Mouse (Mus musculus) lung, postnatal 4 days (tissue): ENCODE results near the gene Kdm5a.

Experiments
- DNase-seq, 2 experiments: peaks; one replicate each; pipeline ENCODE4 v3.0.0; 2021

The Kdm5a gene

GRCm38 (mm10) chr6:120363688-120364522 is at the start of gene Kdm5a, which contains the start of gene Ccdc77:
TSS of gene Kdm5a (plus strand) at chr6:120364124.
TSS of gene Ccdc77 (minus strand) at chr6:120364374.
- DNase-seq = peak; percentile 93 to 95

DNA sequence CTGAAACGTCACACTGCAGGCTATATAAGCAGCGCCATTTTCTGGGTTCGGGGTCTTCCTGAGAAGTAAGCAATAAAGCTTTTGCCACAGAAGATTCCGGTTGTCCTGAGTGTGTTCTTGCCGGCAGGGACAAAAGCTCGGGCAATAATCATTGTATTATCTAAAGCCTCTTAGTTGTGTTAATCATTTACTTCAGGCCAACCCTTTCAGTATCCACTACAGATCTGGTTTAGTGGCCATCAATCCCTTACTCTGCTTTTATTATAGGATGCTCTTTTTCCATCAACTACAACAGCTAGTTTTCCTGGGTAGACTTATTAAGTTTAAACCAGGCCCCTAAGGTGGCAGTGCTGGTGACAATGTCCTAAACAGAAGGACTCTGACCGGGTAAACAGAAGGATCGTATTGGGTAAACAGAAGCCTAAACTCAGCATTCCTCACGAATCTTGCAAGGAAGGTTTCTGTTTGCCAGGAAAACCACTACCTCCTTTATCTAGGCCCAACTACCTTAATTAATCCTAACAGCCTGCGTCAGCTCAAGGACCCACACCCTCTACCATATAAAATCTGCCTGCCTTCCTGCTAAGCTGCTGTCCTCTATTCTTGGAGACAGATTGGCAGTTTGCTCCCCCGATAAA is 45.5 kb upstream of the Kdm5a start:
- DNase-seq = no peak

DNA sequence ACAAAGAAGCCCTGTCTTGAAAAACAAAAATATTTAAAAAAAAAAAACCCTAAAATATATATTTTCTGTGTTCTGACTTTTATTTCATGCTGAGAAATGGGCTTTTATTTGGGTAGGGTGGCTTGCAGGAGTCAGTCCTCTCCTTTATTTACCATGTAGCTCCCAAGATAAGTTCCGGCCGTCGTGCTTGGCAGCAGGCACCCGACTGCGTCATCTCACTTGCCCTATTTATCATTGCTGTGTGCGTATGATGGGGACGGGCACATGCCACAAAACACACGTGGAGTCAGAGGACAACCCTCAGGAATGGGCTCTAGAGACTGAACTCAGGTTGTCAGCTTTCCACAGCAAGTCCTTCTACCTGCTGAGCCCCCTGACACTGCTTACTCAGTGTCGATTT is 44.8 kb upstream of the Kdm5a start:
- peak in 1 of 2 experiments; percentile 6 for DNase-seq

DNA sequence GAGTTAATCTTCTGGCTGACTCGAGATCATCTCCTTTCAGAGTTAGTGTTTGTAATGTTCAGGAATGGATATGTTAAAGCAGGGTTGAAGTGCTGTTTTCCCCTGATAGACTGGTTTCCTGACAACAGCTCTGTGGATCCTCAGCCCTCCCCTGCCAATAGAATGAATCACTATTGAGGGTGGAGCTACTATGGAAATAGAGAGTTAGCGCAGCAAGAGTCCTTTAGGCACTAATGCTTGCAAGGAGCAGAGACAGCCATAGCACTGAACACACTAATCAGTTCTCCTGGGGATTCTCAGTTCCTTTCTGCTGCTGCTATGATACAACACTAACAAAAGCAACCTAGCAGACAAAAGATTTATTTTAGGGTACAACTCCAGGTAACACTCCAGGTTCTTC is 43.6 kb upstream of the Kdm5a start:
- no peak for DNase-seq

DNA sequence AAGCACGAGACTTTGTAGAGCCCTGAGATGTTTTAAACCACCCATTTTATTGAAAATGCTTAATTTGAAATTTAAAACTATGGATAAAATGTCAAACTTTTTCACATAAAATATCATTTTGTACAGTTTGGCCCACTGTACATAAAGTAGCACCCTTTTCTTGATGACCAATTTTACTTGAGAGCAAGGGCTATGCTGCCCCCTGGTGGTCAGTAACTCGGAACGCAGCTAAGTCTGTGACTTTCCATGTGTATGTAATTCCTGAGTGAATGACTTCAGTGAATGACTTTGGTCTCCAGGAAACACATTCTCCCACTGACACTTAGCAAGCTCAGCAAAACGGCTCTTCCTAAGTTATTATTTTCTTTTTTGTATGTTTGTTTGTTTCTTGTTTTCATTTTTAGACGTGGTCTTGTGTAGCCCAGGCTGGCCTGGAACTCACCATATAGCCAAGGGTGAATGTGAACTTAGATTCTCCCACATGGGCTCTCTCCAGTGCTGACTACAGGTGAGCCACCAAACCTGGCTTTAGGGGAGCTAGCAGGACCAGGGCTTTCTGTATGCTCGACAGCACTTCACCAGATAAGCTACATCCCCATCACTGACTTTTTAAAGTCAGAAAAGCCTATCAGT is 39.5 kb upstream of the Kdm5a start:
- DNase-seq = peak; percentile 29 to 73

- DNase-seq = no peak
These were observed 31.6 kb upstream of the Kdm5a start for GRCm38 (mm10) chr6:120332351-120332750.

GRCm38 (mm10) chr6:120343992-120344391 is 19.9 kb upstream of the Kdm5a start:
- no peak for DNase-seq

DNA sequence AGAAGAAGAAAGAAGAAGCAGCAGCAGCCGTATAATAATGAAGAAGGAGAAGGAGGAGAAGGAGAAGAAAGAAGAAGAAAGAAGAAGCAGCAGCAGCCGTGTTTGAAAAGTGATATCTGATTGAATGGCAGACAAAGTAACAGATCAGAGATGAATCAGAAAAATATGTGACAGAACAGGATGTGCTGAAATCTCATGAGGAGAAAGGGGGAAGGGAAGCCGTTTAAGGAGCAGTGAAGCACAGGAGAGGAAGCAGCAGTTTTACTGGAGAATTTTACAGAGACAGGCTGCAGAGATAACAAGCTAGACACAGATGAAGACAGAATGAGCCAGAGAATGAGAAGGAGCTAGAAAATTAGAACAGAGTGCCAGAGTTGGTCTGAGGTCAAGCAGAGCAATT is 14.9 kb upstream of the Kdm5a start:
- DNase-seq = no peak

- no peak for DNase-seq
These were observed 7.4 kb upstream of the Kdm5a start for GRCm38 (mm10) chr6:120356478-120356877.

DNA sequence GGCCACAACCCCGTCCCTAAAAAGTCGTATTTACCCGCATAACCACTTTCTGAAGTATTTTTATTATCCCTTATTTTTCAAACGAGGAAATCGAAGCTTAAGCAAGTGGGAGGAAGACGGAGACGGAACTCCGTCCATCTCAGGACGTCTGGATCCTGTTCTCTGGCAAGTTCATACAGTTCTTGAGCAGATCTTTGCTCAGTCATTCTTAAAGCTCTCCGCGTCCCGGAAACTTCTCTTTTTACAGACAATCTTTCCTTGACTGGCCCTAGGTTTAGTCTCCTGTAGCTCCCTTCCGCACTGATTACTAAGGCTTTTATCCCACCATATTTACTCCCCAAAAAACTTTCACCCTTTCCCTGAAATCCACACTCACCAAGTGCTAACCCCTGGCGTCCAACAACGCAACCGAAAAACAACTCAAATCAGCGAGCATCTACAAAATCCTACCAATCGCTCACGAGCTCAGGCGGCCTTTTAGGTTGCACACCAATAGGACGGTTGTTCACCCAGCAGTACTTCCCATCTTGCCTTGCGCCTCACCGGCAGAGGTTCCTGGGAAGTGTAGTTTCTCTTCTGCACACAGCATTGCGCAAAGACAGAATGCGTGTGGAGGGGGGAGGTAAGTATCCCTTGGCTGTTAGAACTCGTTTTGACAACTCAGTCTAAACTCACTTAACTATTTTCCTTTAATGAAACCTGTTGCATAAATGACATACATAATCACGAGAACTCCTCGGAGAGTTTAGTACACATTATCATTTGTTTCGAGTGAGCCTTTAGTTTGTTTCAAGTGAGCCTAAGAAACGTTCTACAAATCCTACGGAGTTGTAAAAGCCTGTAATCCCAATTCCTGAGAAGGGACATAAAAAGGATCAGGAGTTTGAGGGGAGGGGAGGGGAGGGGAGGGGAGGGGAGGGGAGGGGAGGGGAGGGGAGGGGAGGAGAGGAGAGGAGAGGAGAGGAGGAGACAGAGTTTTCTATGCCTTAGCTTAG is 6.7 kb upstream of the Kdm5a start:
- DNase-seq = peak; percentile 87 to 90

GRCm38 (mm10) chr6:120362124-120362523 is 1.8 kb upstream of the Kdm5a start:
- no peak for DNase-seq

DNA sequence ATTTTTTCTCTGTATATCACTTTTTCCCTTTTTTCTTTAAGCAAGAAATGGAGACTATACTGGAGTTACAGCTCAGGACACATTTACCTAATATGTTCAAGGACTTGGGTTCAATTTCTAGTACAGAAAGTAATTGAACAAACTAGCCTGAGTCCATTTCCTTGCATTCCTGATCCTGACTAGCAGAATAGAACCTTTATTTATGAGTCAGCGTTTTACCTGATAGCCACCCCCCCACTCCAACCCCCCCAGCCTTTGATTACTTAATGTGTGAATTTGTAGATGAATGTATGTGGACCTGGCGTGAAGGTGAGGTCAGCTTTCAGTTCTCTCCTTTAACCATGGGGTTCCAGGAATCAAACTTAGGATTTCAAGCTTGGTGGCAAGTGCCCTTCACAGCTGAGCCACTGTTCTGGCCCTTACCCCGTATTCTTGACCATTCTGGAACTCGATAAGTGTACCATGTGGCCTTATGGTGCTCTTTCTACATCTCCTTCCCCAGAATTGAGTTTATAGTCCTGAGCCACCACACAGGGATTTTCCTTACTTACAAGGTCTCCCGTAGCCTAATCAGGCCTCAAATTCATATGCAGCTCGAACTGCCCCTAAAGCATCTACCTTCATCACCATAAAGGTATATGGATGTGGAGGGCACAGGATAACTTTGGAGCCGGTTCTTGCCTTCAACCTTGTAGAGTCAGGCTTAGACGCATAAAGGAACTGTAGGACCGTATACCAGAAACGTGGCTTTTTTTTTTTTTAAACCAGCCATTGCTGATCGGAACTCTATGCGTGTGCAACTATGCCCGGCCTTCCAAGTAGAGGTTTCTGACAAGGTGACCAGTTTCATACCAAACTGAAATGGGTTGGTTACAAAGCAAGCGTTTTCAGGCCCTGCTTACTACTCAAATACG is 893 bp upstream of the Kdm5a start:
- DNase-seq = no peak

GRCm38 (mm10) chr6:120364523-120364905 is 590 bp downstream of the Kdm5a start:
- no peak for DNase-seq

DNA sequence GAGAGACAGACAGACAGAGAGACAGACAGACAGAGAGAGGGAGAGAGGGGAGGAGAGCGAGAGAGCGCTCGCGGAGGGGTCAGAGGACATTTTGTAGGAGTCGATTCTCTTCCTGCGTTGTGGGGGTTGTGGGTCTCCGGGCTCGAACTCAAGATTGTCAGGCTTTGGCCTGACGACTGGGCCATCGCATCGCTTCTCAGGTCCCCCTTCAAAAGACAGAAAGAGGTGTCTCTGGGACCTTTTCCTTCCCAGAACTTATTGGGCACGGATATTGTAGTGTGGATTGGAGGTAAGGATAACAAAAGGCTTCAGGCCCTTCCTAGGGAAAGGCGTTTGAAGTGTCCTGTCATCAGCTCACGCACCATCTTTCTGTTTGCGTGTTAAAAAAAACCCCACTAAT is 1.1 kb downstream of the Kdm5a start:
- DNase-seq = no peak

DNA sequence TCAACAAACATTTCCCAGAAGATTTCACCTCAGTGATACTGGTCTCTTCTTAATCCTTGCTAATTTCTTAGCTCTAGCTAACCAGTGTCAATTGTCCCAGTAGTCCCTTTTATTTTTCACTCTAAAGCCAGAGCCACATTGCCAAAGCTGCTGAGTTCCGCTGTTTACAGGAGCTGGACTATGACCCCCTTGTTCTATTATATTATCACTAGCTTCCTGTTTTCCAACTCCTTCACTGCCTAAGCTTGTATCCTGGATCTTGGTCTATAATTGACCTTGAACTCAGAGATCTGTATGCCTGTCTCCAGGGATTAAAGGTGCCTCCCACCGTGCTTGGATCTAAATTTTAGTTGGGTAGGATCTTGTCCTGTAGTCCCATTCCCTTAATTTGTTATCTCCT is 12.8 kb downstream of the Kdm5a start:
- no peak for DNase-seq

DNA sequence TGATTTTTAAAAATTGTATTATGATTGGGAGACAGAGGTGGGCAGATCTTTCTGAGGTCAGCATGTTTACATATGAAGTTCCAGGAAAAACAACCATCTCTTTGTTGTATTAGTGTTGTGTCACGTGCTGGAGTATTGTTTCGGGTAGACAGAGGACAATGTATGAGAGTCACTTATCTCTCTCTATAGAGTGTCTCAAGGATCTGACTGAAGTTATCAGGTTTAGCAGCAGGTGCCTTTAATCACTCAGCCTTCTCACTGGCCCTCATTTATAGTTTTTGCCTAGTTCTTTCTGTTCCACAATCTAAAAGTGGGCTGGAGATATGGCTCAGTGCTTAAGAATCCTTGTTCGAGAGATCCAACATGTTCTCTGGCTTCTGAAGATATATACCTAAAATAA is 26.1 kb downstream of the Kdm5a start:
- DNase-seq = no peak

DNA sequence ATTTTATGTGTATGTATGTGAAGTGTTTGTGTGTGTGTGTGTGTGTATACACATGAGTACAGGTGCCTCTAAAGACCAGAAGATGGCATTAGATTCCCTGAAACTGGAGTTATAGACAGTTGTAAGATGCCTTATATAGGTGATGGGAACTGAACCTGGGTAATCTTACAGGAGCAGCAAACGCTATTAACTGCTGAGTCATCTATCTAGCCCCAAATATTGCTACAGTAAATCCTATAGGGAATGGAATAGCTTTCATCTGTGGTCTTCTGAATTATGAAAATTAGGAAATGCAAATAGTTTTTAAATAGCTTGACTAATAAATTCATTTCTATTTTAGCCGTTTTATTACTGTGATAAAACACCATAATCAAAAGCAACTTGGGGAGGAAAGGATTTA is 28.9 kb downstream of the Kdm5a start:
- DNase-seq = no peak

DNA sequence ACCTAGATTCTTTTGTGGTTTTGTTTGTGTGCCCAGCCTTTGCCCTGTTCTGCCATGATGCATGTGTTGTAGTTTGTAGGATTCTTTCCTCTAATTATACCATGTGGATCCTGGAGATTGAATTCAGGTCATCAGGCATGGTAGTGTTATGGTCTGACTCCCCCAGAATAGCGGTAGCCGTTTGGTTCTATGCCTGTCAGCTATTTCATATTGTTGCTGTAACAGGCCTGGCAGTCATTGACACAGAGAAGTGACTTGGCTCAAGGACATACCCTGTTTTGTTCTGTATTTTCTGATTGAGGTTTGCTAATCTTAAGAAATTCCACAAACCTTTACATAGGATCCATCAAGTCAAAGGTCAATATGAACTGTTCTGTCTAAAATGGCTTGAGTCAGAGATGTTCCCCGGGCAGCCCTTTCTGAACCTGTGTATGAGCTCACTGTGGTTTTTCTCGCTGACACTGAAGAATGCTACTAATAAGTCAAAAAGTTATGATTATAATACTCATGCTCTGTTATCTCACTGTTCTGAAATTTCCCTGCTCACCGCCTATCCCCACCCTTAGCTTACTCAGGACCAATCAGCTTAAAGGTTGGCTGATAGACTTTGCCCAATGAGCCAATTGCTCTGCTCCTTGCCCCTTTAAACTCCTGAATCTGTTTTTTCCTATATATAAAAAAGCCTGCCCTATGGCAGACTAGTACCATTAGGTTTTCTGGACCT is 31.9 kb downstream of the Kdm5a start:
- no peak for DNase-seq

DNA sequence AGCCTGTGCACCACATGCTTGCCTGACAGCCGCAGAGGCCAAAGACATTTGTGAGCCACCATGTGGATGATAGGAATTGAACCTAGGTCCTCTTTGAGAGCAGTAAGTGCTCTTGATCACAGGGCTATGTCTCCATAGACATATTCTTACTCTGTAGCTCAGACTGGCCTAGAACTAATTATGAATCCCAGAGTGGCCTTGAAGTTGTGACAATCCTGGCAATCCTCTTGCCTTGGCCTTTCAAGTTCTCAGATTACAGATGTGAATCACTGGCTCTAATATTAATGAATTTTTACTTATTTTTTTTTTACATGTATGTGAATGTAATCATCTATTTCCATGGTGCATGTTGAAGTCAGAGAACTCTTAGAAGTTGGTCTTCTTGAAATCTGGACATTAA is 40.0 kb downstream of the Kdm5a start:
- DNase-seq = no peak

DNA sequence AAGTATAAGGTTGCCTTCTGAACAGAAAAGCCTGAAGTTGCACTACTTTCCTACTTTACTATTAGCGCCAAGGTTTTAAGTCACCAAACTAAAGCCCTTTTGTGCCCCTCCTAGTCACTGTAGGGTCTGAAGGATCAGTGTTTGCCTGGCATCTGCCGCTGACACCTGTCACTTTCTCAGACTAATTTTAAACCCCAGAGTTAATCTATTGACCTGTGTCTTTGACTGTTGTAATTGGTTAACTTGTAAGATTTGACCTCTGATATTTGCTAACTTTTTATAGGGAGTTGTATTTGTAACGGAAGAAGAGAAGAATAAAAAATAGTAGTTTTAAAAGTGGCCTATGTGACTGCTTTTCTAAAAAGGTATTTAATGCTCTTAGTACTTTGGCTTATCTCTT is 74.2 kb downstream of the Kdm5a start:
- no peak for DNase-seq

DNA sequence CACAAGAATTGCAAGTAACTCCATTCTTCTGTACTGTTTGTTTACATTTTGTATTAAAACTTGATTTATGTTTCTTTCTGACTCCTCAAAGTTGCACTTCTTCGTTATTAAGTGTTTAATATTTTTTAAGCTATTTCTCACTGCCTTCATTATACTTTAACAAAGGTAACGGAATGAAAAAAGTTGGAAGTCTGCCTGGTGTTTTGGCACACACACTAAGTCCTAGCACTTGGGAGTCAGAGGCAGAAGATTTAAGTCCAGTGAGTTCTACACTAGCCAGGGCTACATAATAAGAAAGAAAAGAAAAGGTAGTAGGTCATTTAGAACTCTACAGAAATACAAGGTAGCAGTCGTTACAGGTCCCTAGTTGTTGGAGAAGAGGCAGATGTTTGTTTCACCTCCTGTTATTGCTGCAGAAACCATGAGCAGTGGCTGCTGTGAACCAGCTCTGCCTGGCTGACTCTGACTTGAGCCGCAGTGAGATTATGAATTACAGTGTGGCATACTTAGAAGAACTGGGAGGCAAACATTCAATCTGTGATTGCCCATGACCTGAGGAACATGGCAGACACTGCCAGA is 78.3 kb downstream of the Kdm5a start:
- DNase-seq = no peak
